Mouse (Mus musculus): ENCODE measurements around the gene Rnase9.

- TF ChIP-seq CTCF (IDR thresholded peaks at IDR 0.05; ENCODE audit: low read depth, low read length) (no peak), POLR2A (IDR thresholded peaks at IDR 0.05; ENCODE audit: extremely low read depth, insufficient read depth, low read length) (no peak)
Observed at GRCm38 (mm10) chr14:51050063-51050462, 8.4 kb upstream of the Rnase9 start, which contains the start of gene Rnase11.
